Mouse (Mus musculus) CH12.LX (cell line): Measurements from ENCODE around the gene Lingo3. TPM values are rescaled to one million over a fixed set of nuclear protein-coding genes. Genes with fewer than 3 reads are reported as not detected.

Experiments
- DNase-seq: peaks from one replicate; pipeline ENCODE4 v3.0.0-alpha.2; 2013; ENCODE audit errors: extremely low read depth
- H3K27ac ChIP-seq: 2 replicates; pipeline ENCODE4 v1.5.1; 2012; ENCODE audit warnings: low read depth, mild to moderate bottlenecking, control low read depth, moderate library complexity; ENCODE audit not compliant: insufficient read depth
- H3K27me3 ChIP-seq: replicated peaks from 2 replicates; pipeline ENCODE3; 2012; ENCODE audit warnings: inconsistent platforms
- H3K36me3 ChIP-seq, 2 experiments: replicated peaks in 1 of 2; 2 replicates each; pipeline versions ENCODE3 to v1.6.1; 2012; ENCODE audit warnings: inconsistent platforms in 1 of 2, low read length in 1 of 2, mild to moderate bottlenecking in 1 of 2, mixed read lengths in 1 of 2, moderate library complexity in 1 of 2; ENCODE audit not compliant: control insufficient read depth in 1 of 2, insufficient read depth in 1 of 2
- H3K4me1 ChIP-seq, 2 experiments: 2 replicates each; pipeline ENCODE4 v1.6.1; 2012; ENCODE audit warnings: inconsistent platforms in 1 of 2, moderate library complexity in 1 of 2; ENCODE audit not compliant: insufficient read depth in 2 of 2, control insufficient read depth in 1 of 2
- H3K4me2 ChIP-seq: 2 replicates; pipeline ENCODE4 v1.6.1; 2012; ENCODE audit warnings: low read depth, mild to moderate bottlenecking, control low read depth; ENCODE audit not compliant: poor library complexity, insufficient read depth, severe bottlenecking
- H3K4me3 ChIP-seq, 3 experiments: fragments of 150-350 bp in 1 of 3; sonication (generic) in 1 of 3; replicated peaks in 1 of 3; 2 replicates each; pipeline versions ENCODE3 to v1.5.1; 2011 to 2012; ENCODE audit warnings: low read depth in 2 of 3, low read length in 2 of 3, mild to moderate bottlenecking in 2 of 3, moderate library complexity in 2 of 3, control low read depth in 1 of 3, improper control_type of control experiment in 1 of 3, inconsistent platforms in 1 of 3, mixed read lengths in 1 of 3; ENCODE audit not compliant: poor library complexity in 1 of 3
- H3K79me2 ChIP-seq: replicated peaks from 2 replicates; pipeline ENCODE4 v1.6.1; 2012; ENCODE audit warnings: mild to moderate bottlenecking, moderate library complexity; ENCODE audit not compliant: control insufficient read depth, poor library complexity, insufficient read depth, severe bottlenecking; ENCODE audit errors: extremely low read depth
- H3K9ac ChIP-seq: 2 replicates; pipeline ENCODE4 v1.6.1; 2012; ENCODE audit warnings: low read depth, mild to moderate bottlenecking, control low read depth, moderate library complexity; ENCODE audit not compliant: insufficient read depth
- H3K9me3 ChIP-seq: replicated peaks from 2 replicates; pipeline ENCODE3; 2012; ENCODE audit warnings: low read length, inconsistent platforms, mixed read lengths
- CHD1 ChIP-seq: IDR thresholded peaks from 2 replicates; pipeline ENCODE4 v1.6.1; 2012; ENCODE audit warnings: low read depth, low read length, improper control_type of control experiment, inconsistent platforms
- CHD2 ChIP-seq: IDR thresholded peaks from 2 replicates; pipeline ENCODE4 v1.6.1; 2011; ENCODE audit warnings: low read length, improper control_type of control experiment
- CTCF ChIP-seq, 2 experiments: IDR thresholded peaks in 1 of 2; conservative IDR thresholded peaks in 1 of 2; 2 replicates each; pipeline ENCODE4 v1.5.1; 2011 to 2012; ENCODE audit warnings: low read depth in 2 of 2, low read length in 2 of 2, improper control_type of control experiment in 1 of 2, inconsistent platforms in 1 of 2, mild to moderate bottlenecking in 1 of 2, moderate library complexity in 1 of 2
- E2F4 ChIP-seq: IDR thresholded peaks from 2 replicates; pipeline ENCODE4 v1.6.1; 2011; ENCODE audit warnings: low read depth, low read length, improper control_type of control experiment; ENCODE audit not compliant: insufficient replicate concordance
- ELF1 ChIP-seq: IDR thresholded peaks from 2 replicates; pipeline ENCODE4 v1.6.1; 2014; ENCODE audit warnings: low read depth, mild to moderate bottlenecking, inconsistent platforms, low read length, improper control_type of control experiment
- GABPA ChIP-seq: IDR thresholded peaks from 2 replicates; pipeline ENCODE4 v1.6.1; 2012; ENCODE audit warnings: low read depth, low read length, improper control_type of control experiment, inconsistent platforms; ENCODE audit not compliant: insufficient replicate concordance
- HCFC1 ChIP-seq: IDR thresholded peaks from 2 replicates; pipeline ENCODE4 v1.6.1; 2012; ENCODE audit warnings: low read depth, mild to moderate bottlenecking, inconsistent platforms, low read length, improper control_type of control experiment
- IRF4 ChIP-seq: IDR thresholded peaks from 2 replicates; pipeline ENCODE4 v1.6.1; 2014; ENCODE audit warnings: low read depth, mild to moderate bottlenecking, inconsistent platforms, low read length, improper control_type of control experiment
- JUN ChIP-seq: IDR thresholded peaks from 2 replicates; pipeline ENCODE4 v1.6.1; 2011; ENCODE audit warnings: low read depth, mild to moderate bottlenecking, low read length, improper control_type of control experiment, moderate library complexity; ENCODE audit not compliant: insufficient read depth
- MAFK ChIP-seq: IDR thresholded peaks from 2 replicates; pipeline ENCODE4 v1.6.1; 2011; ENCODE audit warnings: low read length, improper control_type of control experiment; ENCODE audit not compliant: insufficient replicate concordance
- MAX ChIP-seq: IDR thresholded peaks from 2 replicates; pipeline ENCODE4 v1.6.1; 2011; ENCODE audit warnings: low read length, improper control_type of control experiment
- MAZ ChIP-seq: IDR thresholded peaks from 2 replicates; pipeline ENCODE4 v1.6.1; 2012; ENCODE audit warnings: low read depth, mild to moderate bottlenecking, inconsistent platforms, low read length, improper control_type of control experiment, moderate library complexity
- MEF2A ChIP-seq: IDR thresholded peaks from 2 replicates; pipeline ENCODE4 v1.6.1; 2014; ENCODE audit warnings: low read depth, mild to moderate bottlenecking, inconsistent platforms, low read length, improper control_type of control experiment, borderline replicate concordance
- MYC ChIP-seq: IDR thresholded peaks from 2 replicates; pipeline ENCODE4 v1.6.1; 2011; ENCODE audit warnings: low read depth, mild to moderate bottlenecking, improper control_type of control experiment, low read length
- NRF1 ChIP-seq: IDR thresholded peaks from 2 replicates; pipeline ENCODE4 v1.6.1; 2014; ENCODE audit warnings: low read depth, mild to moderate bottlenecking, inconsistent platforms, low read length, improper control_type of control experiment, moderate library complexity
- PAX5 ChIP-seq: IDR thresholded peaks from 2 replicates; pipeline ENCODE4 v1.6.1; 2012; ENCODE audit warnings: low read length, inconsistent platforms, mixed read lengths
- POLR2A ChIP-seq: IDR thresholded peaks from 2 replicates; pipeline ENCODE4 v1.6.1; 2011; ENCODE audit warnings: low read depth, mild to moderate bottlenecking, improper control_type of control experiment, low read length
- POLR2AphosphoS2 ChIP-seq: IDR thresholded peaks from 2 replicates; pipeline ENCODE4 v1.6.1; 2011; ENCODE audit warnings: low read depth, low read length, improper control_type of control experiment
- RAD21 ChIP-seq: IDR thresholded peaks from 2 replicates; pipeline ENCODE4 v1.6.1; 2011; ENCODE audit warnings: low read depth, mild to moderate bottlenecking, low read length, improper control_type of control experiment, moderate library complexity
- SIN3A ChIP-seq: IDR thresholded peaks from 2 replicates; pipeline ENCODE4 v1.6.1; 2012; ENCODE audit warnings: low read length, improper control_type of control experiment, inconsistent platforms
- TBP ChIP-seq: conservative IDR thresholded peaks from 2 replicates; pipeline ENCODE4 v1.6.1; 2011; ENCODE audit warnings: low read depth, low read length, improper control_type of control experiment
- UBTF ChIP-seq: IDR thresholded peaks from 2 replicates; pipeline ENCODE4 v1.6.1; 2012; ENCODE audit warnings: low read depth, mild to moderate bottlenecking, inconsistent platforms, low read length, improper control_type of control experiment, moderate library complexity
- USF2 ChIP-seq: conservative IDR thresholded peaks from 2 replicates; pipeline ENCODE4 v1.6.1; 2011; ENCODE audit warnings: low read depth, low read length, improper control_type of control experiment
- ZKSCAN1 ChIP-seq: IDR thresholded peaks from 2 replicates; pipeline ENCODE4 v1.6.1; 2012; ENCODE audit warnings: low read depth, inconsistent platforms, low read length, improper control_type of control experiment, borderline replicate concordance
- ZNF384 ChIP-seq: IDR thresholded peaks from 2 replicates; pipeline ENCODE4 v1.6.1; 2012; ENCODE audit warnings: low read depth, low read length, improper control_type of control experiment, inconsistent platforms
- dilution Hi-C: fragments of 300-500 bp; cut with MboI; formaldehyde crosslinking; loops from 2 replicates; pipeline ENCODE4 v1.14.3; 2020; ENCODE audit warnings: low sequenced_read_pairs; ENCODE audit not compliant: extremely low pct_unique_long_range_greater_than_20kb, extremely low pct_ligation_motif_present
- in situ Hi-C: fragments of 300-500 bp; cut with MboI; formaldehyde crosslinking; loops from 3 replicates; pipeline ENCODE4 v1.14.3; 2019; ENCODE audit warnings: low sequenced_read_pairs, low pct_ligation_motif_present, low pct_unique_long_range_greater_than_20kb, mixed read lengths
- polyA plus RNA-seq: library from polyadenylated mRNA; unstranded; fragments of >175 nt; gene quantifications from 2 replicates; pipeline ENCODE4 v1.2.1, GENCODE M21; 2012; ENCODE audit warnings: low read depth; ENCODE audit not compliant: insufficient read length
- total RNA-seq, 2 experiments: library from RNA; depleted of rRNA; stranded (reverse); fragments of 300-350 nt in 1 of 2; fragments of >200 nt in 1 of 2; gene quantifications; 2 replicates each; pipeline ENCODE4 v1.2.3; 2012 to 2014

Gene Lingo3
- total and polyA plus RNA-seq, 3 experiments = 0.21 TPM; not detected in 2

DNA sequence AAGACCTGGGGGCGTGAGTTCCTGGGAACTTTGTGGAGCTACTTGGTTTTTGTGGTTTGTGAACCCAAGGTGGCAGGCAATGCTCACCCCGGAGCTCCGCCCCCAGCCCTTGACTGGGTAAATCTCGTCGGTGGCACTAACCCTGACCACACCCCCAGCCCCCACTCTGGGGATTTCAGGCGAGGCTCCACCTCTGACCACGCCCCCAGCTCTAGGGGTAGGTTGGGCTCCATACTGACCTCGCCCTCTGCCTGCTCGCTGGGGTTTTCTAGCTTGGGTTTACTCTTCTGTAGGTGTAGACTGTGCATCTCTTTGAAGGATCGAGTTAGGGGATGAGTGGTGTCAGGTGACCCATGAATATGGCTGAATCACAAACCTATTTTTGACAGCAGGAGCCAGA is 4.7 kb upstream of the Lingo3 start:
- Histone ChIP-seq H3K4me1 (peaks cover 6 to 22% of the 10 kb centered on the region in 2 experiments), H3K9ac (no peak overlapping the region), H3K9me3 (no peaks in the 10 kb centered on the region), H3K36me3 (peaks cover 20 to 43% of the 10 kb centered on the region in 2 experiments), H3K4me3 (no peak overlapping the region), H3K27ac (no peak overlapping the region), H3K4me2 (no peak overlapping the region), H3K79me2 (no peaks in the 10 kb centered on the region), H3K27me3 (peaks cover 19% of the 10 kb centered on the region)
- TF ChIP-seq POLR2AphosphoS2 = no peak
- no peak for TF ChIP-seq MYC
- no peak for TF ChIP-seq CHD2
- no peak for TF ChIP-seq NRF1
- TF ChIP-seq MAX = no peak
- no peak for TF ChIP-seq JUN
- no peak for TF ChIP-seq TBP
- no peak for TF ChIP-seq ZNF384
- no peak for TF ChIP-seq HCFC1
- TF ChIP-seq MEF2A = no peak
- no peak for TF ChIP-seq MAFK
- no peak for TF ChIP-seq ZKSCAN1
- no peak for TF ChIP-seq E2F4
- no peak for TF ChIP-seq ELF1
- no peak for TF ChIP-seq SIN3A
- TF ChIP-seq IRF4 = no peak
- TF ChIP-seq PAX5 = no peak
- TF ChIP-seq MAZ = no peak
- TF ChIP-seq RAD21 = no peak
- DNase-seq = peak; percentile 88
- in situ Hi-C loops (no loop called here), dilution Hi-C loops (no loop called here)

DNA sequence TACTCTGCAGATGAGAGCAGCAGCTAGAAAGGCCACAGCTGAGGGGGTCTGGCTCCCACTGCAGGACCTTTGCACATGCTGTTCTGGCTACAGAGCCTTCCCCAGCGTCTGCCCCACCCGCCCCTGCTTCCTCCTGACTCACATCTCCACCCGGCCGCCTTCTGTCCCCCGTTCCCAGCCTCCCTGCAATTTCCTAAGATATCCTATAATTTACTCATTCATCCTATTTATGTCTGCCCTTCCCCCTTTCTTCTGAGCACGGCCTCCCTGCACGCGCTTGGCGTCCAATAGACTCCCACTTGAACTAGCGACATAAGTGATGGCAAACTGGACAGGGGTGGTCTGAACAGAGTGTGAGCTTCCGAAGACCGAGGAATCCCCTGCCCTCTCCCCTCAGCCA is 1.9 kb upstream of the Lingo3 start:
- Histone ChIP-seq H3K79me2 (no peaks in the 10 kb centered on the region), H3K9ac (no peak overlapping the region), H3K4me2 (no peak overlapping the region), H3K27me3 (peaks cover 43% of the 10 kb centered on the region), H3K27ac (no peak overlapping the region), H3K36me3 (peaks cover 0 to 17% of the 10 kb centered on the region in 2 experiments), H3K4me3 (no peak overlapping the region), H3K9me3 (no peaks in the 10 kb centered on the region), H3K4me1 (peaks cover 6 to 19% of the 10 kb centered on the region in 2 experiments)
- in situ Hi-C loops (no loop called here), dilution Hi-C loops (no loop called here)
- TF ChIP-seq MAX (no peak), RAD21 (no peak), ZNF384 (no peak), POLR2A (no peak), MEF2A (no peak), MYC (no peak), CHD1 (no peak), GABPA (no peak), MAFK (no peak), NRF1 (no peak), UBTF (no peak), JUN (no peak), E2F4 (no peak), ELF1 (no peak), CTCF (conservative IDR thresholded peaks at IDR 0.05 in 1 of 2, IDR thresholded peaks at IDR 0.05 in 1 of 2; ENCODE audit: low read depth in 2 of 2, low read length in 2 of 2) (no peak), USF2 (no peak)
- no peak for DNase-seq
